In the genomic region with DNA sequence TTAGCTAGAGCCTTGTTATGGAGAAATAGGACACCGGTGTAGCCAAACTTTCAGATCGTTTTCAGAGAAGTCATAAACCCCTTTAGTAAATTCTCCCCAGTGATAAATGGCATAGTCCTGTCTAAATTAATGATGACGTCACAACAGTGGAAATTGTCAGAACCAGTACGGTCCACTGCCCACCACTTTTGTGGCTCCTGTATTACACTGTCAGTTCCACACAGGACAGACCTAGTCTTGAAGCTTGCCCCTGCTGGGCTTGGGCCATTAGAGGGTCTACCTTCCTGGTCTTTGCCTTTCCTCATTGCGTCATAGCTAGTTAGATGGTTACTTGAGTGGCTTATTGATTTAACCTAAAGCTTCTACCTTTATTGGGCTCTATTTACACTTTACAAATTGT, we compare ENCODE assay signal across 12 mouse cellular contexts.
"Had no signal": no experiment of that assay in that cellular context is flagged by ENCODE, and none has a peak within 500 bp of the region (broad histone marks: within the 10 kb centered on the region; RNA-seq: fewer than 3 reads in every experiment).

No protein-coding gene starts in this region.

- DNase-seq: kidney, adult 9 months; lung, adult 2 months; lung, postnatal 36 days; right cerebral cortex, postnatal 4 days; spleen, adult 18-20 months; thymus, adult 18-20 months; thymus, postnatal 14 days had no signal

- H3K27me3 ChIP-seq: liver, embryonic 15.5 days had no signal

- H3K4me3 ChIP-seq: limb, embryonic 10.5 days; liver, embryonic 15.5 days had no signal

- H3K9ac ChIP-seq: liver, embryonic 15.5 days had no signal

- H3K36me3 ChIP-seq: liver, embryonic 15.5 days had no signal

- H3K4me2 ChIP-seq: liver, embryonic 11.5 days; liver, embryonic 15.5 days had no signal

- H3K27ac ChIP-seq: limb, embryonic 10.5 days; liver, embryonic 15.5 days had no signal

- H3K9me3 ChIP-seq: limb, embryonic 10.5 days; liver, embryonic 15.5 days had no signal

- ATAC-seq: intestine, embryonic 16.5 days; lung, postnatal 0 days had no signal
